ENCODE assay signal across 9 mouse cellular contexts in the genomic region with DNA sequence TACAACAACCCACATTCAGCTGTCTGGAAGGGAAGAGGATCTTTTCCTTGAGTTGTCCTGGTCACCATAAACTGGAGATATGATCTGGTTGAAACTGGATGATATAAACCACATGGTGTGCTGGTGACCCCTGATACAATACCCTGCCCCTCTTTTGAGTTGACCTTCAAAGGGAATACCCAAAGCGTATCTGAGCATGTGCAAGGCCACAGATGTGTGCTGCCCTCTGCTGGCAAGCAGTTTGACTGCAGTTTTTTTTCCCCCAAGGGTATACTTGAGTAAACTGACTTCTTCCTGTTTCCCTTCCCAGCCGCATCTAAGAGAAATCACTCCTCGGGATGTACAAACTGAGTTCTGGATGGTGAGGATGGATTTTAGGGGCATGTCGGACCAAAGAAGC. TPM values are rescaled to one million over a fixed set of nuclear protein-coding genes. Genes with fewer than 3 reads are reported as not detected.
DNase-seq lines count a peak whose midpoint lies in the region; ATAC-seq and TF ChIP-seq lines count a peak whose summit lies in the region.
"Had no signal": no experiment of that assay in that cellular context is flagged by ENCODE, and none has a peak within 500 bp of the region (broad histone marks: within the 10 kb centered on the region; RNA-seq: fewer than 3 reads in every experiment).

No protein-coding gene starts in this region.

- H3K9ac ChIP-seq in lung, embryonic 16.5 days (ENCODE audit: low read length) = no peak overlapping the region
- H3K9ac ChIP-seq: limb, embryonic 12.5 days had no signal

- H3K9me3 ChIP-seq in lung, embryonic 16.5 days (ENCODE audit: control insufficient read depth, low read length) = no peaks in the 10 kb centered on the region
- H3K9me3 ChIP-seq: limb, embryonic 12.5 days had no signal

- H3K4me2 ChIP-seq in lung, embryonic 16.5 days (ENCODE audit: low read depth, low read length) = no peak overlapping the region
- H3K4me2 ChIP-seq: limb, embryonic 12.5 days had no signal

- DNase-seq in 416B (ENCODE audit: low read depth) = peak; percentile 80
- peak; percentile 22 for DNase-seq in CD4-positive helper T cell, adult 2 months (ENCODE audit: low read depth, low spot score)
- peak; percentile 25 to 38 for DNase-seq in frontal cortex, postnatal 25 days (ENCODE audit: low spot score in 2 of 2)
- DNase-seq in kidney, postnatal 36 days = peak; percentile 50 to 81
- peak; percentile 21 for DNase-seq in spleen, adult 12 weeks (ENCODE audit: low spot score)
- DNase-seq in gastrocnemius, adult 18-20 months (ENCODE audit: low spot score) = no peak

- WGBS in bone marrow, adult 2 months = 32% methylated on average over 4 of the region's 4 CpGs
- WGBS in lung, embryonic 16.5 days = 31% methylated on average over 4 of the region's 4 CpGs

- H3K4me1 ChIP-seq in bone marrow, adult 2 months (ENCODE audit: control insufficient read depth, insufficient read depth, low read length) = no peaks in the 10 kb centered on the region
- no peaks in the 10 kb centered on the region; the same call in 1 of the 2 replicates for H3K4me1 ChIP-seq in lung, embryonic 16.5 days (replicated peaks; ENCODE audit: control insufficient read depth, insufficient read depth, low read length)
- H3K4me1 ChIP-seq: limb, embryonic 12.5 days had no signal

- no peaks in the 10 kb centered on the region for H3K36me3 ChIP-seq in lung, embryonic 16.5 days (ENCODE audit: control insufficient read depth, insufficient read depth, low read length)
- H3K36me3 ChIP-seq: limb, embryonic 12.5 days had no signal

- H3K27ac ChIP-seq in bone marrow, adult 2 months (ENCODE audit: control insufficient read depth, insufficient read depth, low read depth, low read length, poor library complexity) = no peak overlapping the region
- no peak overlapping the region for H3K27ac ChIP-seq in lung, embryonic 16.5 days (ENCODE audit: low read length)
- H3K27ac ChIP-seq: limb, embryonic 12.5 days had no signal

- peak; percentile 69 for TF ChIP-seq CTCF in bone marrow, adult 2 months (IDR thresholded peaks at IDR 0.05; ENCODE audit: control insufficient read depth, insufficient read depth, low read length)

- no peaks in the 10 kb centered on the region for H3K27me3 ChIP-seq in lung, embryonic 16.5 days (ENCODE audit: control insufficient read depth, insufficient read depth, low read depth, low read length)
- H3K27me3 ChIP-seq: limb, embryonic 12.5 days had no signal

- TF ChIP-seq POLR2A in bone marrow, adult 2 months (IDR thresholded peaks at IDR 0.05; ENCODE audit: borderline replicate concordance, control insufficient read depth, low read depth, low read length) = no peak

- no peak overlapping the region for H3K4me3 ChIP-seq in bone marrow, adult 2 months (replicated peaks; ENCODE audit: control insufficient read depth, low read depth, low read length)
- H3K4me3 ChIP-seq in lung, embryonic 16.5 days (ENCODE audit: low read length) = no peak overlapping the region
- H3K4me3 ChIP-seq: limb, embryonic 12.5 days had no signal

- ATAC-seq in lung, embryonic 16.5 days (ENCODE audit: low read depth) = peak; percentile 47; the same call in 1 of the 2 replicates

RNA-seq across cellular contexts. Expression of a gene that starts 59.1 kb away (rescaled TPM):
- 7.1 and 11.0 TPM in 2 replicates for polyA plus RNA-seq in bone marrow, adult 2 months (2011; ENCODE audit: insufficient read depth, insufficient read length, low replicate concordance, missing spikeins)
- polyA plus RNA-seq in lung, embryonic 16.5 days (2015; fragmentation: Nextera tagmentation; extraction: Ambion mirVana) = 211 and 218 TPM in 2 replicates
- 1 to 10 TPM; 4.7 to 6.1 TPM for total RNA-seq in gastrocnemius, adult 18-20 months (2021)

Comparison
In these comparisons a context has a peak if more than half of its experiments do, and no peak if none do; other contexts are left out.
1. RNA of a gene that starts 59.1 kb away (polyA plus RNA-seq): 211 to 218 TPM in lung, embryonic 16.5 days; 7.1 to 11.0 TPM in bone marrow, adult 2 months; every median in the first group is over 10 times any median in the second.